Mouse (Mus musculus) left cerebral cortex, postnatal 25 days (tissue): Measurements from ENCODE around the gene Gbp8. TPM values are rescaled to one million over a fixed set of nuclear protein-coding genes. Genes with fewer than 3 reads are reported as not detected.
A peak's percentile ranks its signal among the peaks of the same experiment; 100 is the strongest.
"Not testable (repeated sequence)": the region's sequence is repeated elsewhere in the genome, so short reads cannot be mapped to it uniquely, and the experiment has no call there.

Experiments
- DNase-seq, 2 experiments: peaks; one replicate each; pipeline ENCODE4 v3.0.0; 2022; ENCODE audit warnings: low spot score in 2 of 2, mixed read lengths in 1 of 2
- intact Hi-C: fragments of 180-260 bp; cut with DNase I; formaldehyde crosslinking; loops from one replicate; pipeline ENCODE4 v1.15.1; 2025
- total RNA-seq, 2 experiments: library from RNA; stranded (reverse); gene quantifications; 2 replicates each; pipeline ENCODE4 v1.2.3; 2021

Gene Gbp8
- total RNA-seq, result not detected

DNA sequence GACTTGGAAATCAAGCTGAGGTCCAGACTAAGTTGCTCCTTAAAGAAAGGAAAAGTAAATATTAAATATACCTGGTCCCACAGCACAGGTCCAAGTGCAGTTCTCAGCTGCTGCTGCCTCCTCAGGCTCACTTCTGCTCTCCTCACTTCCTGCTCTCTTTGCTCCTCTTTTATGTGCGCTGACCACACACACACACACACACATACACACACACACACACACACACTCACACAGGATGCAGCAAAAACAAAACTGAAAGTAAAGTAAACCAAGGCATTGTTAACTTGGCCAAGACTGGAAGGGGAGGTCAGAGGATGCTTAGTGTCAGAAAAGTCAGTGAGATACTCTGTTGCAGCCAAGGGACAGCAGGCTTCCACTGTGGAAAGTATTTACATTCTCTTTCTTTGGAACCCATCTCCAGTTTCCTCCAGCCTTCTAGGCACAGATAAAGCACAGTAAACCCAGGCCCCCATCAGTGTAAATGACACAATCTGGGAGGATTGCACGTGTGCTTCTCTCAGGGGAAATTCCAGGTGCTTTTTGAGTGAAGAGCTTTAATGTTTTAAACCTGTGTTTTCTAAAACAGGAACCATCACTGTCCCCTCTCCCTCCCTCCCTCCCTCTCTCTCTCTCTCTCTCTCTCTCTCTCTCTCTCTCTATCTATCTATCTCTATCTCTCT lies at the start of gene Gbp8, which contains the start of the genes Gbp9 and Gbp4:
Gene Gbp8, minus strand, starts transcription at position 132 of the 680 bp plus-strand sequence.
Gene Gbp9, minus strand, starts transcription at position 131 of the 680 bp plus-strand sequence.
Gene Gbp4, minus strand, starts transcription at position 178 of the 680 bp plus-strand sequence.
- DNase-seq, intact Hi-C loops: not testable (repeated sequence)

DNA sequence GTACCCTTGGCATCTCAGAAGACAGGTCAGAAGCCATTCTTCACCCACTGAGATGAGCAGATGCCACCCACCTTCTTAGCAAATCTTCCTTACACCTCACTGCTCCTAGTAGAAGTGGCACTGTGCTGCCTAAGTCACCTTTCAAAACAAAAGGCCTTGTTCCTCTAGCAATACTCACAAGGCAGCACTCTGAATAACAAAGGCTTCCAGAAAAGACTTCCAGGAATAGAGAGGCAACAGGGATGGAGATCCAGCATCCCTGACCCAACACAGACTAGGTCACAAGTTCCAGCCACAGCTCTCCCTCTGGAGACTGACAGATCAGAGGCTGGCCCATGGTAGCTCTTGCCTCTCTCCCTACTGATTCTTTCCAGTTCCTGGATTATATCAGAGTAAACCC lies 42.1 kb upstream of the Gbp8 start:
- intact Hi-C loops, result no loop called here
- no peak for DNase-seq

DNA sequence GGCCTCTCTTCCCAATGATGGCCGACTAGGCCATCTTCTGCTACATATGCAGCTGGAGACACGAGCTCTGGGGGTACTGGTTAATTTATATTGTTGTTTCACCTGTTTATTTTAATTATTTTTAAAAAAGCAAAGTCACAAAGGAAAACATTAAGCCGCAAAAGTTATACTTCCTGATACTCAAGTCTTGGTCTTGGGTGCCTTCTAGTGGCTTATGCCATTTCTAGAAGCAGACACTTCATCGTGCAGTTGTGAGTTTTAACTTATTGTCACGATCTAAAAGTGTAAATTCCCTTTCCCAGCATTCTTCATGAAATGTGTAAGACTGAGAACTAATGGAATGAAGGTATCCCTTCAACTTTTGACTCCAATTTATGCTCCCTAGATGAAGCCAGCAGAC lies 17.2 kb upstream of the Gbp8 start:
- DNase-seq, result no peak
- intact Hi-C loops, result loop anchor here (5.0 kb wide), 1 partner anchor 169 kb away; no protein-coding TSS in a partner anchor

DNA sequence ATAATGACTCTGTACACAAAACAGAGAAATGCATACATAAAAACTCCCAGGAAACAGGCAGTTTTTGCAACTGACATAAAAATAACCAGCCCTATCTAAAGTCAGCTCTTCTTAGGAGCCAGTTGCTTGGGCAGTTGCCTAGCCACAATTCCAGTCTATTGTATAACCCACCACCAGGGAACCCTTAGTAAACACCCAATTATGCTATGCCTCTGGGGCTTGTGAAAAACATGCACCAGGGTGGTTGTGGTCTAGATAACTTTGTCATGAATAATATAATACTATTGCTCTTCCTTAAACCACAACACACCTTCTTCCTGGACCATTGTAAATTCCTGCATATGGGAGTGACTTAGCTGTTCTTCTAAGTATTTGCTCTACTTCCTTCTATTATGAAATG lies 14.7 kb upstream of the Gbp8 start:
- peak in 1 of 2 experiments; percentile 6 for DNase-seq
- intact Hi-C loops, result no loop called here

DNA sequence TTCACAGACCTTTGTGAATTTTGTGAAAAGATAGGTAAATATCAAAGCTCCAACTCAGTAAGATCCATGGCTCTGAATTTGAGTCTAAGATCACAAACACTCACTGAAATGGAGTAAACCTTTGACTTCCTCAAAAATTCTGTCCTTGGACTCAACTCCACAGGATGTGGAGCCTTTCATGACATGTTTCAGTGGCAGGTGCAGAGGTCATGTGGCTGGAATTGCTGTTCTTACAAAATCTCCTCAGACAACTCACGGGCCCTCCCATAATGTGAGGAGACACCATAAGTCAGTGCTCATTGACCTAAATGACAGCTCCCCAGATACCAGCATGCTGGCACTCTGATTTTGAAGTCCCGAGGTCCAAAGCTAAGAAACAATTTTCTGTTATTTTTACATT lies 8.7 kb upstream of the Gbp8 start:
- DNase-seq, intact Hi-C loops: not testable (repeated sequence)

DNA sequence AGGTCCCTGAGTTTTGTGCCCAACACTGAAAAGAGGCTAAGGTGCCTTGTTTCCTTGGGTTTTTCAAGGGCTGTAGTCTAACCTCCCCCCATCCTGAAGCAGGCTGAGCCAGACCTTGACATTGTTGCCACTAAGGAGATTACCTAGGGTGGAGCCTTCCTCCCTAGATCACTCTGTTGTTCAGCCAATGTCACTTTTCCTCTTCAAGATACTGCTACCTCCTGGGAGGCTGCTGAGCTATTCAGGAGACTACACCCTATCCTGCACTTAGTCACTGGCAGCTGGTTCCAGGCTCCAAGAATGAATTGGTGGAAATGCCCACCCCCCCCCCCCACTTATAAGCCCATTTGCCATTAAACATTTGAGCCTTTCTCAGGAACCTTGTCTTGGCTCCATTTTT lies 7.1 kb upstream of the Gbp8 start:
- no peak for DNase-seq
- intact Hi-C loops, result no loop called here

DNA sequence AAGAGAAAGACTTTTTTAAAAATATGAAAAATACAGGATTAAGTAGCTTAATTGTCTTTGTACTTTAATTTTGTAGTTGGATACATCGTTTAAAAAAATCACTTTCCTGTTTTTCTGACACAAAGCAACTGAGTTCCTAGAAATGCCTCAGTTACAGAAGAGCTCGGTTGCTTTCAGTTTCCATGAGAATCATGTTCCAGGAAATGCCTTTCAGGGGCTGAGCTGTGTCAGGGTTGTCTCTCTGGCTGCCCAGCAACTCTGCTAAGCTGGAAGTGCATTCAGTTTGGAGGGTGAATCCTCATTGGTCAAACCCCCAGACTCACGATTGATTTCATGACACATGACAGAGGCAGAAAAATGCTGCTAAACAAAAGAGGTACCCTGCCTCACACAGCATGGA lies 6.4 kb upstream of the Gbp8 start:
- DNase-seq, intact Hi-C loops: not testable (repeated sequence)

DNA sequence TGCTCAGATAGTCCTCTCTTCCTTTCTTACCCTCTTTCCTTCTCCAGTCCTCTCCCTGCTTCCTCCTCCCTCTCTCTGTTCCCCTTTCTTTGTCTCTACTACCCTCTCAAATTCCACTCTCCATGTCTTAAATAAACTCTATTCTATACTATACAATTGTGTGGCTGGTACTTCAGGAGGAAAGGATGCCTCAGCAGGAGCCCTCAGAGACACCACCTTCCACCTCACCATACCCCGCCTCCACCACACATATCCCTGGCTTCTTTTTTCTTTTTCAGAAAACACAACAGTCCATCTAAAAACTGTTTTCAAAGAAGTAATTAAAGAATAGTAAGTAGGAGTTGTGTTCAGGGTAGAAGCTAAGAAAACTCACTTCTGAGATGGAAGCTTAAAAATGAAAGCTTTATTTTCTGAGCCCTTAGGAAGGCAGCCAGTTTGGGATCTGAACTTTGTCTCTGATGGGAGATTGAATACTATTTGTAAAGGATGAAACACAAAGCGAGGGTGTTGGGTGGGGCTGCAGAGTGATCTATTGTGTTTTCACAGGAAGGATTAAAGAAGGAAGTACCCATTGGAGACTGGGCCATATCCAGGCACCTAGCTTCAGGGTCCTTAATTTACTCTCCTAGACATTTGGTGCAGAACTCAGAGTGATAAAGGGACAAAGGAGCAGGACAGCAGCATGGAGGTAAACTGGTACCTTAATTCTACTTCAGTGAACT lies 910 bp upstream of the Gbp8 start:
- intact Hi-C loops, DNase-seq: not testable (repeated sequence)

DNA sequence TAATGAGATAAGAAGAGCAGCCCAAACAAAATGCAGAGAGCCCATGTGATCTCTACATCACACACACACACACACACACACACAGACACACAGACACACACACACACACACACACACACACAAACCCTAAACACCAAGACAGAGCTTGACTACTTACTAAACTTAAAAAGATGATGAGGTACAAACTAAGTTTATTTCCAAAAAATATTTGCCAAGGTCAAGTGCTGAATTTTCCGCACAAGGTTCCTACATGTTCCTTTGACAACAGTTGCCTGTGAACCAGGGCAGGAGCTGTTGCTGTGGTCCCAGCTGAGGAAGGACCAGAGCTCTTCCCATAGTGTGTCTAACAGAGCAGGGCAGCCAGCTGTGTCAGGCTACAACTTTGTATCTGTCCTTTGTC lies 434 bp downstream of the Gbp8 start:
- no peak for DNase-seq
- intact Hi-C loops, result no loop called here

DNA sequence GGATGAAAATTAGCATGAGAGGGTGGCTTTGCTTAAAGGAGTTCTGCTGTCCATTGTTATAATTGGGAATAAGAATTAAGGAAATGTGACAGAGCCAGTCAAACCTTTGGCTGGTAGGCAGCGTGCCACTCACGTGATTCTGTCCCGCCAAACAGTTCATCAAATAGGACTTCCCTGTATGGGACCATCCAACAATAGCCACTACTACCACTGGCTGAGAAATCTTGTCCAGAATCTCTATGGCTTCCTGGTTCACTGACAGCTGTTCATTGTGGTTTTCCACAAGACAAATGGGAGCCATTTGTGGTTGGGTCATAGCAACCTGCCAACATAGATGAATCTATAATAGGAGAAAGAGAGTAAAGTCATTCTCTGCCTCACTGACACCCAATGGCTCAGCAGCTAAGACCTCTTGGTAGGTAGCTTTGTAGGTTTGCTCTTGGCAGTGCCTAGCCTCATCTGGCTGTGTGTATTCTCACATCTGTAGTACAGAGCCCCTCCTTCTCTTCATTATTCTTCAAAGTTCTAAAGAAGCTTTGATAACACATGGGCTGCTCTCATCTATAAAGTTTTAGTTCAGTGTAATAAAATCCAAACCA lies 2.5 kb downstream of the Gbp8 start:
- intact Hi-C loops, DNase-seq: not testable (repeated sequence)

DNA sequence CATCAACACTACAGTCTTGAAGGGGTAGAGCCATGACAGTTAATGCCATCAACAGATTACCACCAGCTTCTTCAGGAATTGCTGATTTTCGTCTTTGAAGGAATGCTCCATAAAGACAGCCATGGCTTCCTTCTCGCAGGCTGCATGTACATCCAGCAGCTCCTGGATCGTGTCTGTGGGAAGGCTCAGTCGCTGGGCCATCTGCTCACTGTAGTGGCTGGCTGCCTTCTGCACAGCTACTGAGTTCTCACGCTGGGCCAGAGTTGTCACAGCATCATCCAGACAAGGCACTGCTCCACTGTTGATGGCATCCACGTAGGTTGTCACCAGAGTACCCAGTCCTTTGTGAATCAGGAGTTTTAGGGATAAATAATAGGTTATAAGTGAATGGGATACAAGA lies 17.6 kb downstream of the Gbp8 start:
- intact Hi-C loops, result not testable (repeated sequence)
- peak; percentile 12 to 61 for DNase-seq

DNA sequence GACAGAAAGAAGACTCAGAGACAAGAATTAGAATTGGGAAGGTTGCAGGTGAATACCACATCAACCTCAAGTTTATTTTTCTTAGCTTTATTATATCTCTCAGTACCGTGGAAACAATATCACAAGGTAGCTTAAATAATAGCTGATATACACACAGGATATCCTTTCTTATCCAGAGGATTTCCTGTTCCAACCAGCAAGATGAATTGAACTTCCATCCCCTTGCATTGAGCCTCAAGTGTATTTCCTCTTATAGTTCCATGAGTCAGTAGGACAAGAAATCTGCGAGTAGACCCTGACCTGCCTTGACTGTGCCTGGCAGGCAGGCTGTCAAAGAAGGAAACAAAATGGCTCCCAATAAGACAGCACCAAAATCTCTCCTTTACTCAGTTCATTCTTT lies 23.6 kb downstream of the Gbp8 start:
- intact Hi-C loops, result no loop called here
- no peak for DNase-seq

DNA sequence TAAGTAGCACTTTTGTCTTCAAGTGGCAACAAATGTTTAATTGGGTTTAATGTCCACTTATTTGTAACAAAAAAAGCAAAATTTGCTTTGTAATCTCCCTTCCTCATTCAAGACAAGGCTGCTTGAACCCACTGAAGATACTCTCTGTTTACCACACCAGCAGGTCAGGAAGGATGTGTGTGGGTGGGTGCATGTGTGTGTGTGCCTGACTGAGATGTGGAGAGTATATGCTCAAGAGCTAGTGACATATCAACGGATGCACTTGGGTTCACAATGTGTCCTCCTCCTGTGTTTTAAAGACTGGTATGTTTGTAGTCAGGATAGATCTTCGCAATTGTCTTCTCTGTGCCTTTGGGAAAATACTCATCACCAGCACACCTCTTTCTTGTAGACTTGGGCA lies 24.6 kb downstream of the Gbp8 start:
- intact Hi-C loops, result no loop called here
- DNase-seq, result no peak

DNA sequence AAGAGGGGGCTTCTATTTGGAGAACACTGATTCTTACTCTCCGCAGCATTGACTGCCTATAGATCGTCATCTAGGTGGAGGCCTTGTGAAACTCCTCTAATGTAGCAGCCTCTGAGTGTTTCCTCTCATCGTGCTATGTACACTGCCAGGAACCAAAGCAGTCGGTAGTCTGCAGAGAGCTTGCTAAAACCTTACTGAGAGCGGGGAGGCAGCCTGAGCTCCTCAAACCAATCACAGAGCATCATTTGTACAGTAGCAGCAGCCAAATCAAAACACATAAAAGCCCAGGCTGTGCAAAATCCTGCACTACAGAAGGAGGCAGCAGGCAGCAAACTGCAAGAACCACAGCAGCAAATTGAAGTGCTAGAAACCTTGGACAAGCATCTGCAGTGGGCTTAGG lies 25.7 kb downstream of the Gbp8 start:
- DNase-seq, result no peak
- intact Hi-C loops, result no loop called here

DNA sequence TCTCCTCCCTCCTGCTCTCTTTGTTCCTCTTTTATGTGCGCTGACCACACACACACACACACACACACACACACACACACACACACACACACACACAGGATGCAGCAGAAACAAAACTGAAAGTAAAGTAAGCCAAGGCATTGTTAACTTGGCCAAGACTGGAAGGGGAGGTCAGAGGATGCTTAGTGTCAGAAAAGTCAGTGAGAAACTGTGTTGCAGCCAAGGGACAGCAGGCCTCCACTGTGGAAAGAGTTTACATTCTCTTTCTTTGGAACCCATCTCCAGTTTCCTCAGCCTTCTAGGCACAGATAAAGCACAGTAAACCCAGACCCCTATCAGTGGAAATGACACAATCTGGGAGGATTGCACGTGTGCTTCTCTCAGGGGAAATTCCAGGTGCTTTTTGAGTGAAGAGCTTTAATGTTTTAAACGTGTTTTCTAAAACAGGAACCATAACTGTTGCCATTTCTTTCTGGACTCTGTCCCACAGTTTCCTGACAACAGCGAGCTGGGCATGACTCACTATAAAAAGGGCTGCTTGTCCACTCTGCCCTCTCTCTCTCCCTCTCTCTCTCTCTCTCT lies 29.0 kb downstream of the Gbp8 start:
- intact Hi-C loops, result not testable (repeated sequence)
- peak in 1 of 2 experiments; percentile 10 for DNase-seq

DNA sequence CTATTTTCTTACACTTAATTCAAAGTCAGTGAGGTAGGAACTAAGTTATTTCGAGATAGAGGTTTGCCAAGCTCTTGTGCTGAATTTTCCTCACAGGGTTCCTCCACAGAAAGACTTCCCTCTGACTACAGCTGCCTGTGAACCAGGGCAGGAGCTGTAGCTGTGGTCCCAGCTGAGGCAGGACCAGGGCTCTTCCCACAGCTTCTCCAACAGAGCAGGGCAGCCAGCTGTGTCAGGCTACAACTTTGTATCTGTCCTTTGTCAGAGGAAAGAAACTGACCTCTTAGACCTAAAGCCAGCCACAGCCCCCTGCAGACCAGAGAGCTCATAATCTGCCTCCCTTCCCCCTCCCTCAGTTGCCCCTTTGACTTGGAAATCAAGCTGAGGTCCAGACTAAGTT lies 29.6 kb downstream of the Gbp8 start:
- DNase-seq, intact Hi-C loops: not testable (repeated sequence)

DNA sequence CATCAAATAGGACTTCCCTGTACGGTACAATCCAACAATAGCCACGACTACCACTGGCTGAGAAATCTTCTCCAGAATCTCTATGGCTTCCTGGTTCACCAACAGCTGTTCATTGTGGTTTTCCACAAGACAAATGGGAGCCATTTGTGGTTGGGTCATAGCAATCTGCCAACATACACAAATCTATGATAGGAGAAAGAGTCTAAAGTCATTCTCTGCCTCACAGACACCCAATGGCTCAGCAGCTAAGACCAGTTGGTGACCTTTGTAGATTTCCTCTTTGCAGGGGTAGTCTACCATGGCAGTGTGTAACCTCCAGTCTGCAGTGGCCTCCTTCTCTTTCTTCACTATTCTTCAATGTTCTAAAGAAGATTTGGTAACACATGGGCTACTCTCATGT lies 33.7 kb downstream of the Gbp8 start:
- DNase-seq, intact Hi-C loops: not testable (repeated sequence)

DNA sequence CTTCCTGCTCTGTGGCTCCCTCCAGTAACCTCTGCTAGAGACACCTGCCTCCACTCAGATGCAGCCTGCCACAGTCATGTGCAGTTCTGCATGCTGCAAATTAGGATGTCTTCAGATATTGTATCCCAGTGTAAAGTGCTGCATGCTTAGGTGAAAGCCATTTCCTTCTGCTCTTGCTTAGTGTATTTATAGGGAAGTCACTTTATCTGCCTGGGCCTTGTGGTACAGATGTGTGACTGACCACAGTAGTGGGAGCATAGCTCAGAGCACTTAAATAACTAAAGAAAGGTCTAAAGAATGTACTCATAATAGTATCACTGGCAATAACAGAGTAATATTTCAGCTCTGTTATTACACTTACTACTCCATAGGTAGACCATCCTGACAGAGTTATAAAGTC lies 57.4 kb downstream of the Gbp8 start:
- intact Hi-C loops, result no loop called here
- DNase-seq, result no peak

DNA sequence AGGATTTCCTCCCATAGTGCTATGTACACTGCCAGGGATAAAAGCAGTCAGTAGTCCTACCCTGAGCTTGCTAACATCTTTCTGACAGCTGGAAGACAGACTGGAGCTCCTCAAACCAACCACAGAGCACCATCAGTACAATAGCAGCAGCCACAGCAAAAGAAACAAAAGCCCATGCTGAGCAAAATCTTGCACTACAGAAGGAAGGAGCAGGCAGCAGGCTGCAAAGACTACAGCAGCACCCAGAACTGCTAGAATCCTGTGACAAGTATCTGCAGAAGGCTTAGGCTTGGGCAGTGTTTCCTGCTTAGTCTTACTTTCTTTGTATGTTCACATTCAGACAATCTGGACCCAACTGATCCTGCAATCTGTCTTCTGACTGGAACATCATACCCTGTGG lies 71.0 kb downstream of the Gbp8 start:
- intact Hi-C loops, DNase-seq: not testable (repeated sequence)

DNA sequence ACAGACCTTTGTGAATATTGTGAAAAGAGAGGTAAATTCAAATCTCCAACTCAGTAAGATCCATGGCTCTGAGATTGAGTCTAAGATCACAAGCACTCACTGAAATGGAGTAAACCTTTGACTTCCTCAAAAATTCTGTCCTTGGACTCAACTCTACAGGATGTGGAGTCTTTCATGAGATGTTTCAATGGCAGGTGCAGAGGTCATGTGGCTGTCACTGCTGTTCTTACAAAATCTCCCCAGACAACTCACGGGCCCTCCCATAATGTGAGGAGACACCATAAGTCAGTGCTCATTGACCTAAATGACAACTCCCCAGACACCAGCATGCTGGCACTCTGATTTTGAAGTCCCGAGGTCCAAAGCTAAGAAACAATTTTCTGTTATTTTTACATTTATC lies 74.9 kb downstream of the Gbp8 start:
- DNase-seq, intact Hi-C loops: not testable (repeated sequence)
